In the genomic region with DNA sequence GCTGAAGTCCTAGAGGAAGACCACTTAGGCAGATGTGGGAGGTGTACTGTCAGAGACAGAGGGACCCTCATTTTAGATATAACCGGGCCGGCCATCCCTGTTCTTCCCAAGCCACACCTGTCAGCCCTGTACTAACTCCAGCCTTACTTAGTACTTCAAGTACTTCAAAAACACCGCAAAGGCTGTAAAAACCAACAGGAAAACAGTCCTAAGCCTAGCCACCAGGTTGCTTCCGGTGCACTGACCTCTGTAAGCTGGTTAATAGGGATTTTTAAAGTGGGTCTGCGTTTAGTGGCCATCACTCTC, we compare ENCODE assay signal across 8 mouse cellular contexts. TPM values are rescaled to one million over a fixed set of nuclear protein-coding genes. Genes with fewer than 3 reads are reported as not detected.
DNase-seq lines count a peak whose midpoint lies in the region; ATAC-seq and TF ChIP-seq lines count a peak whose summit lies in the region.

No protein-coding gene starts in this region.

- H3K4me1 ChIP-seq in heart, embryonic 13.5 days = peaks cover 36% of the 10 kb centered on the region
- H3K4me1 ChIP-seq in forebrain, postnatal 0 days (ENCODE audit: insufficient read depth) = peaks cover 9% of the 10 kb centered on the region; the same call in 1 of the 2 replicates
- H3K4me1 ChIP-seq in liver, embryonic 16.5 days (ENCODE audit: control insufficient read depth, low read depth, low read length) = peaks cover 16% of the 10 kb centered on the region

- ATAC-seq in heart, embryonic 13.5 days (ENCODE audit: extremely low read depth, insufficient number of reproducible peaks, low FRiP score, low TSS enrichment) = 0 out of 2 replicates have a peak, but pooled peaks have one; percentile 2
- ATAC-seq in forebrain, postnatal 0 days = no peak
- peak; percentile 14 for ATAC-seq in liver, embryonic 16.5 days (ENCODE audit: low read depth)

- 42% methylated on average over 5 of the region's 5 CpGs for WGBS in heart, embryonic 13.5 days
- 60% methylated on average over 5 of the region's 5 CpGs for WGBS in forebrain, postnatal 0 days
- WGBS in liver, embryonic 16.5 days (ENCODE audit: insufficient replicate concordance) = 42% methylated on average over 5 of the region's 5 CpGs

- H3K9ac ChIP-seq in heart, embryonic 13.5 days = peak overlapping the region; percentile 95
- peak overlapping the region; percentile 79 for H3K9ac ChIP-seq in forebrain, postnatal 0 days
- peak overlapping the region; percentile 96 for H3K9ac ChIP-seq in liver, embryonic 16.5 days (ENCODE audit: low read depth, low read length)

- no peak for DNase-seq in heart, adult 11 months
- DNase-seq in NIH3T3 (ENCODE audit: low read depth) = peak; percentile 5
- no peak for DNase-seq in forebrain, postnatal 0 days
- no peak for DNase-seq in gastrocnemius, adult 8-10 months (ENCODE audit: low spot score in 2 of 2)
- no peak for DNase-seq in urinary bladder, postnatal 14 days (ENCODE audit: low spot score)
- no peak for DNase-seq in right cerebral cortex, postnatal 10 days (ENCODE audit: low spot score in 2 of 2)

- peak overlapping the region; percentile 83 for H3K4me2 ChIP-seq in heart, embryonic 13.5 days
- H3K4me2 ChIP-seq in forebrain, postnatal 0 days (ENCODE audit: low read depth) = peak overlapping the region; percentile 61
- H3K4me2 ChIP-seq in liver, embryonic 16.5 days (ENCODE audit: low read depth, low read length) = peak overlapping the region; percentile 68

- H3K4me3 ChIP-seq in heart, embryonic 13.5 days = peak overlapping the region; percentile 78
- peak overlapping the region; percentile 60 for H3K4me3 ChIP-seq in forebrain, postnatal 0 days (ENCODE audit: low read depth, low read length)
- peak overlapping the region; percentile 90 for H3K4me3 ChIP-seq in liver, embryonic 16.5 days (ENCODE audit: low read depth, low read length)

- H3K36me3 ChIP-seq in heart, embryonic 13.5 days = peaks cover 39% of the 10 kb centered on the region
- H3K36me3 ChIP-seq in forebrain, postnatal 0 days (ENCODE audit: insufficient read depth) = peaks cover 7% of the 10 kb centered on the region; the same call in 1 of the 2 replicates
- H3K36me3 ChIP-seq in liver, embryonic 16.5 days (ENCODE audit: control insufficient read depth, insufficient read depth) = peaks cover 21% of the 10 kb centered on the region

- H3K27me3 ChIP-seq in heart, embryonic 13.5 days (replicated peaks) = no peaks in the 10 kb centered on the region
- no peaks in the 10 kb centered on the region for H3K27me3 ChIP-seq in forebrain, postnatal 0 days (ENCODE audit: insufficient read depth, low read length)
- H3K27me3 ChIP-seq in liver, embryonic 16.5 days (ENCODE audit: control insufficient read depth, insufficient read depth, low read depth, low read length) = no peaks in the 10 kb centered on the region

- H3K27ac ChIP-seq in heart, embryonic 13.5 days (replicated peaks) = peak overlapping the region; percentile 95
- no peak overlapping the region for H3K27ac ChIP-seq in forebrain, postnatal 0 days (ENCODE audit: low read depth, low read length)
- peak overlapping the region; percentile 89 for H3K27ac ChIP-seq in liver, embryonic 16.5 days (ENCODE audit: low read length)

- H3K9me3 ChIP-seq in heart, embryonic 13.5 days = no peaks in the 10 kb centered on the region
- H3K9me3 ChIP-seq in forebrain, postnatal 0 days (ENCODE audit: low read length) = no peaks in the 10 kb centered on the region
- H3K9me3 ChIP-seq in liver, embryonic 16.5 days (replicated peaks; ENCODE audit: control insufficient read depth, low read length) = no peaks in the 10 kb centered on the region

- no peak for TF ChIP-seq CTCF in forebrain, postnatal 0 days (IDR thresholded peaks at IDR 0.05; ENCODE audit: low read depth)

RNA-seq across cellular contexts. Expression of gene Sri, which starts 11.1 kb away (rescaled TPM):
- polyA plus RNA-seq in heart, embryonic 13.5 days (2015; fragmentation: Nextera tagmentation; extraction: Ambion mirVana) = 212 and 245 TPM in 2 replicates
- total RNA-seq in forebrain, postnatal 0 days (2014; rRNA removed) = 79.1 and 86.5 TPM in 2 replicates
- polyA plus RNA-seq in forebrain, postnatal 0 days (2015; fragmentation: Nextera tagmentation; extraction: Ambion mirVana) = 138 and 146 TPM in 2 replicates
- 178 and 201 TPM in 2 replicates for polyA plus RNA-seq in liver, embryonic 16.5 days (2015; fragmentation: Nextera tagmentation; extraction: Ambion mirVana)
- 10 to 100 TPM in 3 of 4 experiments, 1 to 10 TPM in 1; 8.0 to 22.0 (median 16.0) TPM for total RNA-seq in gastrocnemius, adult 8-10 months (2022)
